Mouse (Mus musculus): ENCODE results near the gene Rpl13a. TPM values are rescaled to one million over a fixed set of nuclear protein-coding genes. Genes with fewer than 3 reads are reported as not detected.
A peak's percentile ranks its signal among the peaks of the same experiment; 100 is the strongest.
"Not testable (repeated sequence)": the region's sequence is repeated elsewhere in the genome, so short reads cannot be mapped to it uniquely, and the experiment has no call there.

The Rpl13a gene
- polyA plus RNA-seq, 1 experiment from 2014 or later, result 1,253 TPM

GRCm38 (mm10) chr7:45126844-45127699, 1.5 kb downstream of the Rpl13a start:
- DNase-seq (ENCODE audit: low spot score) (no peak), ATAC-seq (no peak)
- peak overlapping the region; percentile 94; the same call in 1 of the 2 replicates for H3K27ac ChIP-seq (ENCODE audit: low read depth, low read length)
- H3K4me1 ChIP-seq (ENCODE audit: control insufficient read depth, insufficient read depth, low read length), result peaks cover 14% of the 10 kb centered on the region; the same call in 1 of the 2 replicates
- H3K9me3 ChIP-seq (replicated peaks; ENCODE audit: control insufficient read depth, low read length), result no peaks in the 10 kb centered on the region
- H3K9ac ChIP-seq (ENCODE audit: low read length), result peak overlapping the region; percentile 100
- H3K36me3 ChIP-seq (ENCODE audit: control insufficient read depth, insufficient read depth, low read length), result peaks cover 41% of the 10 kb centered on the region
- peak overlapping the region; percentile 97 for H3K4me3 ChIP-seq (ENCODE audit: low read depth, low read length)
- 45% methylated on average over 21 of the region's 21 CpGs for WGBS
- H3K4me2 ChIP-seq (ENCODE audit: low read length), result peak overlapping the region; percentile 94
- H3K27me3 ChIP-seq (replicated peaks; ENCODE audit: control insufficient read depth, insufficient read depth, low read length), result no peaks in the 10 kb centered on the region

GRCm38 (mm10) chr7:45126147-45126843, 2.3 kb downstream of the Rpl13a start:
- no peak for ATAC-seq
- Histone ChIP-seq H3K4me1 (ENCODE audit: control insufficient read depth, insufficient read depth, low read length) (peaks cover 14% of the 10 kb centered on the region; the same call in 1 of the 2 replicates), H3K9ac (ENCODE audit: low read length) (peak overlapping the region; percentile 100), H3K9me3 (replicated peaks; ENCODE audit: control insufficient read depth, low read length) (no peaks in the 10 kb centered on the region), H3K27me3 (replicated peaks; ENCODE audit: control insufficient read depth, insufficient read depth, low read length) (no peaks in the 10 kb centered on the region), H3K4me2 (ENCODE audit: low read length) (peak overlapping the region; percentile 94), H3K36me3 (ENCODE audit: control insufficient read depth, insufficient read depth, low read length) (peaks cover 49% of the 10 kb centered on the region), H3K4me3 (ENCODE audit: low read depth, low read length) (peak overlapping the region; percentile 97; the same call in 1 of the 2 replicates), H3K27ac (ENCODE audit: low read depth, low read length) (no peak overlapping the region)
- DNase-seq (ENCODE audit: low spot score), result no peak
- 79% methylated on average over 17 of the region's 17 CpGs for WGBS

- H3K9ac ChIP-seq (ENCODE audit: low read length); DNase-seq (ENCODE audit: low spot score); ATAC-seq; H3K27me3 ChIP-seq (replicated peaks; ENCODE audit: control insufficient read depth, insufficient read depth, low read length); H3K4me2 ChIP-seq (ENCODE audit: low read length); H3K4me3 ChIP-seq (ENCODE audit: low read depth, low read length); H3K9me3 ChIP-seq (replicated peaks; ENCODE audit: control insufficient read depth, low read length): not testable (repeated sequence)
- 62% methylated on average over 5 of the region's 5 CpGs for WGBS
- Histone ChIP-seq H3K36me3 (ENCODE audit: control insufficient read depth, insufficient read depth, low read length) (peaks cover 56% of the 10 kb centered on the region), H3K4me1 (ENCODE audit: control insufficient read depth, insufficient read depth, low read length) (peaks cover 14% of the 10 kb centered on the region; the same call in 1 of the 2 replicates), H3K27ac (ENCODE audit: low read depth, low read length) (0 out of 2 replicates have a peak overlapping the region, but pooled peaks have one; percentile 84)
Observed at GRCm38 (mm10) chr7:45125649-45126048, 2.9 kb downstream of the Rpl13a start.

- peaks cover 60% of the 10 kb centered on the region for H3K36me3 ChIP-seq (ENCODE audit: control insufficient read depth, insufficient read depth, low read length)
- ATAC-seq, result no peak
- no peaks in the 10 kb centered on the region for H3K9me3 ChIP-seq (replicated peaks; ENCODE audit: control insufficient read depth, low read length)
- peak overlapping the region; percentile 88; the same call in 1 of the 2 replicates for H3K4me3 ChIP-seq (ENCODE audit: low read depth, low read length)
- H3K4me2 ChIP-seq (ENCODE audit: low read length), result peak overlapping the region; percentile 48
- H3K27ac ChIP-seq (ENCODE audit: low read depth, low read length), result peak overlapping the region; percentile 84; the same call in 1 of the 2 replicates
- 20% methylated on average over 7 of the region's 7 CpGs for WGBS
- peak; percentile 64 for DNase-seq (ENCODE audit: low spot score)
- H3K27me3 ChIP-seq (replicated peaks; ENCODE audit: control insufficient read depth, insufficient read depth, low read length), result no peaks in the 10 kb centered on the region
- no peak overlapping the region for H3K9ac ChIP-seq (ENCODE audit: low read length)
- H3K4me1 ChIP-seq (ENCODE audit: control insufficient read depth, insufficient read depth, low read length), result peaks cover 14% of the 10 kb centered on the region; the same call in 1 of the 2 replicates
Observed at GRCm38 (mm10) chr7:45125144-45125600, 3.4 kb downstream of the Rpl13a start.

GRCm38 (mm10) chr7:45124224-45125143, 4.1 kb downstream of the Rpl13a start, which contains the start of gene Rps11:
Gene Rps11 (minus strand): TSS chr7:45124439.
- H3K36me3 ChIP-seq (ENCODE audit: control insufficient read depth, insufficient read depth, low read length), result peaks cover 67% of the 10 kb centered on the region

GRCm38 (mm10) chr7:45123186-45123570, 5.4 kb downstream of the Rpl13a start:
- Histone ChIP-seq H3K4me2 (ENCODE audit: low read length) (peak overlapping the region; percentile 84), H3K36me3 (ENCODE audit: control insufficient read depth, insufficient read depth, low read length) (peaks cover 79% of the 10 kb centered on the region), H3K4me3 (ENCODE audit: low read depth, low read length) (peak overlapping the region; percentile 88), H3K27ac (ENCODE audit: low read depth, low read length) (no peak overlapping the region), H3K9ac (ENCODE audit: low read length) (peak overlapping the region; percentile 95), H3K27me3 (replicated peaks; ENCODE audit: control insufficient read depth, insufficient read depth, low read length) (no peaks in the 10 kb centered on the region), H3K9me3 (replicated peaks; ENCODE audit: control insufficient read depth, low read length) (no peaks in the 10 kb centered on the region), H3K4me1 (ENCODE audit: control insufficient read depth, insufficient read depth, low read length) (peaks cover 14% of the 10 kb centered on the region; the same call in 1 of the 2 replicates)
- DNase-seq (ENCODE audit: low spot score) (no peak), ATAC-seq (no peak)
- 27% methylated on average over 12 of the region's 12 CpGs for WGBS

More at GRCm38 (mm10) chr7:45124224-45125143, 4.1 kb downstream of the Rpl13a start, which contains the start of gene Rps11:
- Histone ChIP-seq H3K4me1 (ENCODE audit: control insufficient read depth, insufficient read depth, low read length) (peaks cover 14% of the 10 kb centered on the region; the same call in 1 of the 2 replicates), H3K27ac (ENCODE audit: low read depth, low read length) (peak within 1 kb of the TSS; percentile 84), H3K9me3 (replicated peaks; ENCODE audit: control insufficient read depth, low read length) (no peaks in the 10 kb centered on the region), H3K9ac (ENCODE audit: low read length) (peak within 1 kb of the TSS; percentile 95), H3K27me3 (replicated peaks; ENCODE audit: control insufficient read depth, insufficient read depth, low read length) (no peaks in the 10 kb centered on the region), H3K4me3 (ENCODE audit: low read depth, low read length) (peak within 1 kb of the TSS; percentile 88), H3K4me2 (ENCODE audit: low read length) (peak within 1 kb of the TSS; percentile 84)
- under 1% methylated on average over 59 of the region's 59 CpGs for WGBS
- peak; percentile 100 for DNase-seq (ENCODE audit: low spot score)
- ATAC-seq, result peak; percentile 84

GRCm38 (mm10) chr7:45122561-45123185, 5.9 kb downstream of the Rpl13a start:
- WGBS, result 87% methylated on average over 15 of the region's 15 CpGs
- H3K4me2 ChIP-seq (ENCODE audit: low read length), result peak overlapping the region; percentile 84
- no peaks in the 10 kb centered on the region for H3K9me3 ChIP-seq (replicated peaks; ENCODE audit: control insufficient read depth, low read length)
- no peak overlapping the region for H3K27ac ChIP-seq (ENCODE audit: low read depth, low read length)
- no peaks in the 10 kb centered on the region for H3K27me3 ChIP-seq (replicated peaks; ENCODE audit: control insufficient read depth, insufficient read depth, low read length)
- H3K4me3 ChIP-seq (ENCODE audit: low read depth, low read length), result peak overlapping the region; percentile 88
- peaks cover 83% of the 10 kb centered on the region for H3K36me3 ChIP-seq (ENCODE audit: control insufficient read depth, insufficient read depth, low read length)
- peak overlapping the region; percentile 95 for H3K9ac ChIP-seq (ENCODE audit: low read length)
- DNase-seq (ENCODE audit: low spot score) (no peak), ATAC-seq (no peak)
- H3K4me1 ChIP-seq (ENCODE audit: control insufficient read depth, insufficient read depth, low read length), result peaks cover 14% of the 10 kb centered on the region; the same call in 1 of the 2 replicates
